ENCODE assay signal across 7 mouse cellular contexts in the genomic region with DNA sequence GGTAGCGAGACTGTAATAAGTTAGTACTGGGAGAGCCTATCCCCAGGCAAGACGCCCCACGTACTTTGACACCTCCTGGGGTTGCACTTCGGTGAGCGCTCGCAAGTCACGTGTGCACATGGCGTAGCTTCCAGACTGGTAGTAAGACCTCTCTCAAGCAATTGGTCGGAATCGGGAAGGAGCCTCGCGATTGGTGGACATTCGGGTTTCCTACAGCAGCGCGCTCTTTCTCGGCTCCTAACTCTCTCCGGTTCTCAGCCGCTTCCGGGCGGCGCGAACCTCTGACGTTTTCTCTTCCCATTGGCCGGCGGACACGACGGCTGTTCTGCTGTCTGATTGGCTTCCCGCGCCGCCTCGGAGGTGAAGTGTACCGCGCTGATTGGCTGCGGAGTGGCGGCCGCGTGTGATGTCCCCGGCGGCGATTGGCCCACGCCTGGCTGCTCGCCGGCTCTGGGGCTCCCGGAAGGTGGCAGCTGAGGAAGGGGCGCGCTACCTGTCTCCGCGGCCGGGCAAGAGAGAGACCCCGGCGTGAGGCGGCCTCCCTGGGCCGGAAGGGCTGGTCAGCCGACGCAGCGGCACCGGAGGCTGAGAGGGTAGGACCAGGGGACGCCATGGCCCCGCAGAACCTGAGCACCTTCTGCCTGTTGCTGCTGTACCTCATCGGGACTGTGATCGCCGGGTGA. TPM values are rescaled to one million over a fixed set of nuclear protein-coding genes. Genes with fewer than 3 reads are reported as not detected.
DNase-seq lines count a peak whose midpoint lies in the region; ATAC-seq lines count a peak whose summit lies in the region.

A gene (minus strand): TSS at position 239 of the 683 bp plus-strand sequence.
A gene (plus strand): TSS at position 415 of the 683 bp plus-strand sequence.

- peaks cover 10% of the 10 kb centered on the region for H3K4me1 ChIP-seq in intestine, embryonic 15.5 days (replicated peaks)
- peaks cover 21% of the 10 kb centered on the region for H3K4me1 ChIP-seq in midbrain, embryonic 10.5 days

- H3K9ac ChIP-seq in intestine, embryonic 15.5 days: peak within 1 kb of the TSS; percentile 89

- peak within 1 kb of the TSS; percentile 80 for H3K4me2 ChIP-seq in intestine, embryonic 15.5 days (replicated peaks)

- H3K4me3 ChIP-seq in intestine, embryonic 15.5 days (replicated peaks): peak within 1 kb of the TSS; percentile 99
- peak within 1 kb of the TSS; percentile 86 for H3K4me3 ChIP-seq in midbrain, embryonic 10.5 days

- intact Hi-C loops in gastrocnemius, postnatal 36 days (cut with DNase I): no loop called here
- intact Hi-C loops in left cerebral cortex, postnatal 25 days (cut with DNase I): loop anchor here (5.0 kb wide), 1 partner anchor 250 kb away; a partner anchor contains a TSS

- peak within 1 kb of the TSS; percentile 89 for H3K27ac ChIP-seq in intestine, embryonic 15.5 days
- peak within 1 kb of the TSS; percentile 90 for H3K27ac ChIP-seq in midbrain, embryonic 10.5 days (replicated peaks)

- peak; percentile 99 for ATAC-seq in intestine, embryonic 15.5 days

- 0 out of 2 replicates have a peak, but pooled peaks cover 2% of the 10 kb centered on the region for H3K36me3 ChIP-seq in intestine, embryonic 15.5 days
- peaks cover 29% of the 10 kb centered on the region for H3K36me3 ChIP-seq in midbrain, embryonic 10.5 days

- H3K9me3 ChIP-seq in intestine, embryonic 15.5 days: no peaks in the 10 kb centered on the region
- H3K9me3 ChIP-seq in midbrain, embryonic 10.5 days (replicated peaks): no peaks in the 10 kb centered on the region

- peak; percentile 100 for DNase-seq in adrenal gland, adult 2 months
- peak; percentile 98 for DNase-seq in embryo, embryonic 11.5 days (ENCODE audit: low read depth, low spot score)
- DNase-seq in gastrocnemius, postnatal 36 days: peak; percentile 96 to 97
- DNase-seq in left cerebral cortex, postnatal 25 days (ENCODE audit: low spot score in 2 of 2): peak; percentile 100
- peak; percentile 99 for DNase-seq in midbrain, embryonic 10.5 days (ENCODE audit: low spot score)
- peak; percentile 97 for DNase-seq in right cerebral cortex, postnatal 4 days

- WGBS in intestine, embryonic 15.5 days: under 1% methylated on average over 62 of the region's 62 CpGs
- 0% methylated on average over 62 of the region's 62 CpGs for WGBS in midbrain, embryonic 10.5 days

- H3K27me3 ChIP-seq in intestine, embryonic 15.5 days (replicated peaks): no peaks in the 10 kb centered on the region
- no peaks in the 10 kb centered on the region for H3K27me3 ChIP-seq in midbrain, embryonic 10.5 days (ENCODE audit: low read depth, poor library complexity, severe bottlenecking)

RNA-seq across cellular contexts. Expression of the first gene that starts in this region (rescaled TPM):
- total RNA-seq in adrenal gland, adult 2 months (2021): 10 to 100 TPM; 17.5 to 20.5 TPM
- 7.3 and 8.3 TPM in 2 replicates for polyA plus RNA-seq in adrenal gland, adult 2 months (2012; rRNA removed)
- total RNA-seq in gastrocnemius, postnatal 36 days (2021): 1 to 10 TPM; 4.5 to 6.4 TPM
- polyA plus RNA-seq in intestine, embryonic 15.5 days (2015; fragmentation: Nextera tagmentation; extraction: Ambion mirVana): 26.2 and 30.7 TPM in 2 replicates
- total RNA-seq in left cerebral cortex, postnatal 25 days (2021): 10 to 100 TPM; 13.8 to 14.2 TPM
- 34.8 and 39.1 TPM in 2 replicates for polyA plus RNA-seq in midbrain, embryonic 10.5 days (2016; fragmentation: Nextera tagmentation; extraction: Ambion mirVana)

RNA-seq across cellular contexts. Expression of the second gene that starts in this region (rescaled TPM):
- total RNA-seq in adrenal gland, adult 2 months (2021): 10 to 100 TPM; 64.1 to 73.2 TPM
- polyA plus RNA-seq in adrenal gland, adult 2 months (2012; rRNA removed): 18.3 and 21.1 TPM in 2 replicates
- 10 to 100 TPM; 36.3 to 36.7 TPM for total RNA-seq in gastrocnemius, postnatal 36 days (2021)
- 120 and 125 TPM in 2 replicates for polyA plus RNA-seq in intestine, embryonic 15.5 days (2015; fragmentation: Nextera tagmentation; extraction: Ambion mirVana)
- total RNA-seq in left cerebral cortex, postnatal 25 days (2021): 10 to 100 TPM; 78.6 to 82.0 TPM
- polyA plus RNA-seq in midbrain, embryonic 10.5 days (2016; fragmentation: Nextera tagmentation; extraction: Ambion mirVana): 86.7 and 100 TPM in 2 replicates

Comparison
In these comparisons a context has a peak if more than half of its experiments do, and no peak if none do; other contexts are left out.
1. Peak in every context shown above with its lines: DNase-seq, ATAC-seq, H3K4me3 ChIP-seq and H3K27ac ChIP-seq.